Comparison of ENCODE assay signal across 12 mouse cellular contexts in the genomic region with DNA sequence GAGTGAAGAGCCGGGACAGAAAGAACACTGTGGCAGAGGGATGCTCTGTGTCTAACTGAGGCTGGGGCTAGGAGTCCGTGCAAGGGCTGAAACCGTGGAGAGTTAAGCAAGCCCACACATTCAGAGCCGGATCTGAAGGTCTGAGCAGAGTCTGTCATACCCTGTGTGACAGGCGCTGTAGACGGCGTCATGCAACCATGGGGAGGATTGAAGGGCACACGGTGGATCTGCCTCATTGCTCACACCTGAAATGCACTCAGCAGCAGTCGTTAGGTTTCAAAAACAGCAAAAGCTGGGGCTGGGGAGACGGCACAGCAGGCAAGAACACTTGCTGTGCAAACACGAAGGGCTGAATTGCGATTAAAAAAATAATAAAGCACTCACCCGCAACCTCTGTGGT.
DNase-seq lines count a peak whose midpoint lies in the region; ATAC-seq lines count a peak whose summit lies in the region.
"Had no signal": no experiment of that assay in that cellular context is flagged by ENCODE, and none has a peak within 500 bp of the region (broad histone marks: within the 10 kb centered on the region; RNA-seq: fewer than 3 reads in every experiment).

No protein-coding gene starts in this region.

- H3K9me3 ChIP-seq in kidney, embryonic 14.5 days (ENCODE audit: control insufficient read depth, low read length) = no peaks in the 10 kb centered on the region
- H3K9me3 ChIP-seq in forebrain, embryonic 13.5 days (replicated peaks) = no peaks in the 10 kb centered on the region
- H3K9me3 ChIP-seq in liver, embryonic 12.5 days (replicated peaks) = no peaks in the 10 kb centered on the region
- no peaks in the 10 kb centered on the region for H3K9me3 ChIP-seq in neural tube, embryonic 13.5 days
- H3K9me3 ChIP-seq: heart, embryonic 12.5 days had no signal

- H3K4me3 ChIP-seq in kidney, embryonic 14.5 days (ENCODE audit: low read length) = no peak overlapping the region
- H3K4me3 ChIP-seq in forebrain, embryonic 13.5 days = no peak overlapping the region
- no peak overlapping the region for H3K4me3 ChIP-seq in liver, embryonic 12.5 days
- H3K4me3 ChIP-seq in neural tube, embryonic 13.5 days = no peak overlapping the region
- H3K4me3 ChIP-seq: heart, embryonic 12.5 days had no signal

- 17% methylated on average over 13 of the region's 13 CpGs for WGBS in kidney, embryonic 14.5 days
- 22% methylated on average over 13 of the region's 13 CpGs for WGBS in forebrain, embryonic 13.5 days
- 52% methylated on average over 13 of the region's 13 CpGs for WGBS in liver, embryonic 12.5 days (ENCODE audit: insufficient replicate concordance)
- WGBS in neural tube, embryonic 13.5 days = 20% methylated on average over 13 of the region's 13 CpGs

- H3K4me1 ChIP-seq in kidney, embryonic 14.5 days (ENCODE audit: control insufficient read depth, insufficient read depth, low read length) = peaks cover 68% of the 10 kb centered on the region
- peaks cover 99% of the 10 kb centered on the region for H3K4me1 ChIP-seq in forebrain, embryonic 13.5 days
- peaks cover 63% of the 10 kb centered on the region for H3K4me1 ChIP-seq in liver, embryonic 12.5 days
- peaks cover 100% of the 10 kb centered on the region for H3K4me1 ChIP-seq in neural tube, embryonic 13.5 days (replicated peaks)

- no peaks in the 10 kb centered on the region for H3K27me3 ChIP-seq in kidney, embryonic 14.5 days (ENCODE audit: control insufficient read depth, insufficient read depth, low read length)
- H3K27me3 ChIP-seq in forebrain, embryonic 13.5 days = 0 out of 2 replicates have a peak, but pooled peaks cover 2% of the 10 kb centered on the region
- peaks cover 26% of the 10 kb centered on the region for H3K27me3 ChIP-seq in liver, embryonic 12.5 days (replicated peaks)
- H3K27me3 ChIP-seq in neural tube, embryonic 13.5 days = no peaks in the 10 kb centered on the region
- H3K27me3 ChIP-seq: heart, embryonic 12.5 days; Patski had no signal

- no peak for ATAC-seq in kidney, embryonic 14.5 days (ENCODE audit: low FRiP score, low TSS enrichment)
- ATAC-seq in forebrain, embryonic 13.5 days = no peak
- ATAC-seq in liver, embryonic 12.5 days = no peak; the same call in 1 of the 2 replicates
- no peak for ATAC-seq in neural tube, embryonic 13.5 days (ENCODE audit: low read depth)
- ATAC-seq: intestine, embryonic 16.5 days; Patski had no signal

- no peak overlapping the region for H3K9ac ChIP-seq in kidney, embryonic 14.5 days (ENCODE audit: low read depth, low read length)
- H3K9ac ChIP-seq in forebrain, embryonic 13.5 days = no peak overlapping the region
- H3K9ac ChIP-seq in liver, embryonic 12.5 days = no peak overlapping the region
- peak overlapping the region; percentile 13; the same call in 1 of the 2 replicates for H3K9ac ChIP-seq in neural tube, embryonic 13.5 days
- H3K9ac ChIP-seq: heart, embryonic 12.5 days had no signal

- peak overlapping the region; percentile 51 for H3K27ac ChIP-seq in kidney, embryonic 14.5 days (ENCODE audit: low read depth, low read length)
- peak overlapping the region; percentile 80 for H3K27ac ChIP-seq in forebrain, embryonic 13.5 days
- H3K27ac ChIP-seq in liver, embryonic 12.5 days = no peak overlapping the region
- H3K27ac ChIP-seq in neural tube, embryonic 13.5 days (replicated peaks) = peak overlapping the region; percentile 80
- H3K27ac ChIP-seq: macrophage had no signal

- H3K36me3 ChIP-seq in kidney, embryonic 14.5 days (ENCODE audit: control insufficient read depth, insufficient read depth, low read length) = no peaks in the 10 kb centered on the region
- H3K36me3 ChIP-seq in forebrain, embryonic 13.5 days (ENCODE audit: poor library complexity, severe bottlenecking) = no peaks in the 10 kb centered on the region
- no peaks in the 10 kb centered on the region for H3K36me3 ChIP-seq in liver, embryonic 12.5 days
- no peaks in the 10 kb centered on the region for H3K36me3 ChIP-seq in neural tube, embryonic 13.5 days
- H3K36me3 ChIP-seq: heart, embryonic 12.5 days had no signal

- DNase-seq in kidney, adult 8-10 months = no peak
- no peak for DNase-seq in adipocyte (ENCODE audit: low spot score)
- no peak for DNase-seq in spleen, postnatal 14 days (ENCODE audit: low spot score in 2 of 2)
- DNase-seq in thymus, postnatal 4 days = no peak

- H3K4me2 ChIP-seq in kidney, embryonic 14.5 days (replicated peaks; ENCODE audit: low read depth, low read length) = no peak overlapping the region
- H3K4me2 ChIP-seq in forebrain, embryonic 13.5 days = no peak overlapping the region
- 0 out of 2 replicates have a peak overlapping the region, but pooled peaks have one; percentile 29 for H3K4me2 ChIP-seq in liver, embryonic 12.5 days
- no peak overlapping the region for H3K4me2 ChIP-seq in neural tube, embryonic 13.5 days
- H3K4me2 ChIP-seq: heart, embryonic 12.5 days had no signal
